Mouse (Mus musculus): Measurements from ENCODE around the gene P2rx4.

Gene P2rx4

DNA sequence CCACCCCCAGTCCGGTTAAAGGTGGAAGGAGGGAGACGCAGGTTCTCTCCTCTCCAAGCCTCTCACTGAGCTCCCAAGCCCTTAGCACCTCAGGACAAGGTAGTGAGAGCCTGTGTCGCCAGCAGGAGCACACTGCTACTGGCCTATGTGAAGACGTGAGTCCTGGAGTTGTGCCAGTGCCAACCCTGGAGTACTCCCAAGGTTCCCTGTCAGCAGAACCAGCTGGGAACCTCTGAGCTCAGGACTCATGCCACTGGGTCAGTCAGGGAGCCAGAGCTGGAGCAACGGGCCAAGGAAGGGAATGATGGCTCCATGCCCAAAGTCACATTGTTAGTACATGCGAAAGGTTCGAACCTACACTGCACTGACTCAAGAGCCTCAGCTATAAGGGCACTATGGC is 49.3 kb downstream of the P2rx4 start:
- DNase-seq (ENCODE audit: low read depth, low spot score): peak; percentile 76

DNA sequence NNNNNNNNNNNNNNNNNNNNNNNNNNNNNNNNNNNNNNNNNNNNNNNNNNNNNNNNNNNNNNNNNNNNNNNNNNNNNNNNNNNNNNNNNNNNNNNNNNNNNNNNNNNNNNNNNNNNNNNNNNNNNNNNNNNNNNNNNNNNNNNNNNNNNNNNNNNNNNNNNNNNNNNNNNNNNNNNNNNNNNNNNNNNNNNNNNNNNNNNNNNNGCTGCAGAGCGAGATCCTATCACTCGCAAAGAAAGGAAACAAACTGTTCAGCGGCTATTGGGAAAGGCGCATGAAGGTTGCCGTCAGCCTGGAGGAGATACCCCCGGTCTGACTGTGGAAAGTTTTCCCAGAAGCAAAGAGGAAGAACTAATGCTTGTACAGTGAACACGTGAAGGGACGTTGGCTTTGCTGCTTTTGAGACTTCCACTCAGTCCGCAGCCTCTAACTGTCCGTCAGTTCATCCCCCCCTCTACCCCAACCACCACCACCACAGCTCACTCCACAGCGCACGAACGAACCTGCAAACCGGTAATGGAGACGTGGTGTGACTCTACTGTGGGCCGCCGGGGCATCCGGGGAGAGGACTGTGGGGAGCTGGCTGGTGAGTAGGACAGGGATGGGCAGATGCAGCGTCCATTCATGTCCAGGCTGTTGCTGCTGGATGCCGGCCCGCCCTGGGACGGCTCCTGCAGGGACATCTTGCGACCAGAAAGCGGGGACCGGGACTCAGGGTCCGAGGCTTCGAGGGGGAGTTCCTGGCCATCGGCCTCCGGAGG is 56.1 kb downstream of the P2rx4 start:
- no peak for DNase-seq (ENCODE audit: low read depth, low spot score)

DNA sequence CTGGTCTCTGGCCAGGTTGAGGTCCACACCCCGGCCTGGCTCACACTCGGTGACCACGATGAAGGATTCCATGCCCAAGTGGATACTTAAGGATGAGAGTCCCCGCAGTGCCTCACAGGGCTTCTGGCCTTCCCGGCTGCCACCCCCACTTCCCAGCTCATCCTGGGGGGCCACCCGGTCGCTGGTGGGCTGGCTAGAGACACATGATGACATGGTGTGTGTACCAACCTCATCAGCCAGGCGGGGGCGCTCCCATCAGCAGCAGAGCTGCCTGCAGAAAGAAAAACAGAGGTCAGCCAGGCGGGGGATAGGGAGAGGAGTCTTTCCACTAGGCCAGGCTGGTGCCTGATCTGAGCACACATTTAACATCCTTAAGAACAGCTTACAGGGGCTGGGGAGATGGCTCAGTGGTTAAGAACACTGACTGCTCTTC is 56.7 kb downstream of the P2rx4 start:
- DNase-seq (ENCODE audit: low read depth, low spot score): peak; percentile 67

DNA sequence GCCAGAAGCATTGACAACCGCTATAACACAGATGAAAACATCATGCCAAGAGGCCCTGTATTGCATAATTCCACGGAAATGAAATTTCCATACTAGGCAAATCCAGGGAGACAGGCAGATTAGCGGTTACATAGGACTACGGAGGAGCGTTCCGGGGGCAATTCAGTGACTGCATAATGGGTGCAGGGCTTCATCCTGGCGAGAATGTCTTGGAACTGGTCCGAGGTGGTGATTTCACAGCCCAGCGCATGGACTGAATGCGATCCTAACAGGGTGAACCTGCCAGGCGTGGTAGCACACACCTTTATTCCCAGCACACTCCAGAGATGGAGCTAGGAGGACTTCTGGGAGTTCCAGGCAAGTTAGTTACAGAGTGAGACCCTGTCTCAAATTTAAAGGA is 59.9 kb downstream of the P2rx4 start:
- no peak for DNase-seq (ENCODE audit: low read depth, low spot score)

DNA sequence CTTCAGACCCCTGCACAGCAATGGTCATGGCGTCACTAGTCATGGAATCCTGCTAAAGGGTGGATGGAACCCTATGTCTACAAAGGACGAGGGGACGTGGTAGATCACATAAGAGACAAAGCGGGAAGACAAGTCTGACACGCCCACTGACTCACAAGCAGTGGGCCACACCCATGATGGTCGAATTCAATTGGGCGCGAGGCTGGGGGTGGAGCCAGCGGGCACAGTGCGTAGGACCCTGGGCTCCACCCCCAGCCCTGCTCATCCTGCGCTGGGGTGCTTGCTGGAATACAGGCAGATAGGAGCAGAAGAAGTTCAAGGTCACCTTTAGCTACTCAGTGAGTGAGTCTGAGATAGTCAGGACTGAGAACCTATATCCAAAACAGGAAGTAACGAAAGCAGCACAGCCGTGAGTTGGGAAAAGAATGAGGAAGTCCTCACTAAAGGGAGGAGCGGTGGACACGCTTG is 61.8 kb downstream of the P2rx4 start:
- no peak for DNase-seq (ENCODE audit: low read depth, low spot score)

DNA sequence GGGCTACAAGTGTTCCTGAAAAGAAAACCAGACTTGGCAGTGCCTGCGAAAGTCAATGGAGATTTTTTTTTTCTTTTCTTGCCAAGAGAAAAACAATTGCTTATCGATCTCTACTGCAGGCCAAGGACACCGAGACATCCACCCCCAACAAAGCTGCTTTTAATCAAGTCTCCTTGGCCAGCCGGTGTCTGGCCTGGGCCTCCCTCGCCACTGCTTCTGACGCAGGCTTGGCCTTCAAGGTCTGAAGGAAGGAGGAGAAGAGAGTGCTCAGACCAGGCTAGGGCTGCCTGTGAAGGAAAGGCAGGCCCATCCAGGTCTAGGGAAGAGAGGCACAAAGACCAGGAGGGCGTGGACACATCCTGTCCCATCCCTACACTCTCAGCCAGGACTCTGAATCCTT is 63.0 kb downstream of the P2rx4 start:
- DNase-seq (ENCODE audit: low read depth, low spot score): peak; percentile 45

DNA sequence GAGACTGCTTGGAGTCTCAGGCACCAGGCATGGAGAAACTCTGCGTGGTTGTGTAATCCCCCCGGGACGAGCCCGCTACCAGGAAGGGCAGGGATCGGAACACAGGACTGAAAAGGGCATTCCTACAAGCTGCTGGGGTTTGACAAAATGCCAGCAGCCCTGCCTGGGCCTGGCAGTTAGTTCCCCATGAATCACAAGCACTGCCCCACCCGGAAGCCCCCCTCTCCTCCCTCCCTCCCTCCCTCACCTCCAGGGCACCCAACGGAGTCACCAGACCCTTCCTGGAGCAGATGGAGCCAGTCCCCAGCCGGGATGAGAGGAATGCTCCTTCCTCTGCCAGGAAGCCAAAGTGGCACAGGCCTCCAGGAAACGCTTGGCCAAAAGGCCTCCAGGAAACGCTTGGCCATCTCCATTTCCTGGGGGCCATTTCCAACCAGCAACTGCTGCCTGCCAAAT is 63.5 kb downstream of the P2rx4 start:
- peak; percentile 99 for DNase-seq (ENCODE audit: low read depth, low spot score)

DNA sequence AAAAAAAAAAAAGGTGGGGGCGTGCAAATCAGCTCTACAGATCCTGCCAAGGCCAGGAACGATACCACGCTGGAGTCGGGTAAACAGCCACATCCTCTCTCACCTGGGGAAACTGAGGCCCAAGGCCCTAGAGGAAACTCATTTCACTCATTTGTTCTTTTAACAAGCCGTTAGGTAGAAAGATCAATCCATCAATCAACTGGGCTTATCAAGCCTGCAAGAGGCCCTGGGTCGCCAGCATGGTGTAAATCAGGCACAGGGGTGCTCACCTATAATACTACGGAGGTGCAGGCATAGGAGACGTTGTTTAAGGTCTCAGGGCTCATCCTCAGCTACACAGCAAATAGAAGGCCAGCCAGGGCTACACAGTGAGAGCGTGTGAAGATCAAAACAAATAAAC is 64.1 kb downstream of the P2rx4 start:
- DNase-seq (ENCODE audit: low read depth, low spot score): no peak

DNA sequence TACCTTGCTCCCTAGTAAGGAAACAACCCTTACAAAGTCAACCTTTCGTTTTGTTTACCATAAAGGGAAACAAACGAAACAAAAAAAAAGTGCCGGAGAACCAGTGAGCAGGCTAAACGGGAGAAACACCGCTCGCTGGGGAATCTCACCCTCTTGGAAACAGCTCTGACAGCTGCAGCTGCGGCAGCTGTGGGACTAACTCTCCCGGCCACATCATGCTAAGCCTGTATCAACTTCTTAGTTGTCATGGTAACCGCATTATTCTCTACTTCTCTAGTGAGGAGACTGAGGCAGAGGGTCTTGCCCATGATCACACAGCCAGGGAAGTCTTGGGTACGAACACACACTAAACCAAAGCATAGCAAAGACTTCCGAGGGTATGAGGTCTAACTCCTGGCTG is 66.4 kb downstream of the P2rx4 start:
- DNase-seq (ENCODE audit: low read depth, low spot score): peak; percentile 52

DNA sequence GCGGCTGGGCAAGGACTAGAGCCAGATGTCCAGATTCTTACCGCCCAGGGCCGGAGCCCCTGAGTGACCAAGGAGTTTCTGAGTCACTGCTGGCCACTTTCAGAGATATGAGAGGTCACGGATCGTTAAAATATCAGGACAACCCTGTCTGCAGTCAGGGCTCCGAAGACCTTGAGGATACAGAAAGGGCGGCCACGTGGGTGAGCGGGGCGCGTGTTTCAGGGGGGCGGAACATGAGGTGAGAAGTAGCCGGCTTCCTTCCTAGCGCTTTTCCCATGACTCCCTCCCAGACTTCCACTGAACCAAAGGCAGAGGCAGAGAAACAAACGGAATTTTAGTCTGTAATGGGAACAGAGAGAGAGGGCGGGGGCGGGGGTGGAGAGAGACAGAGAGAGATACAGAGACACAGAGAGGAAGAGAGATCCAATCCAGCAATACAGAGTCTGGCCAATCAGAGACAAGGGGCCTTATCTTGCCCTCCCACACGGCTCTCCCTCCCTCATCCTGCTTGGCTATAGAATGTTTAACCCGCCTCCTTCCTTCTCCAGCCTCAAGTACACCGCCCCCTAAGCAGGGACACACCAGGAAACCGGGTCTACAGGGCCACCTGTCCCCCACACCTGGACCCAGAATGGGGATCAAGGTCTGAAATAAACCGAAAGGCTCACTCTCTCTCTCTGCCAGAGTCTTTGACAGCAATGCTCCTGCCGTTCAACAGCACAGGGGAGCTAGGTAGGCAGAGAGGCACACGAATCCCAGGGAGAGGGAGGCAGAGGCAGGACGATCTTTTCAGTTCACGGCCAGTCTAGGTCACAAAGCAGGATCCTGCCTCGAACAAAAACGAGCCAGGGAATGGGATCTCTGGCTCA is 67.6 kb downstream of the P2rx4 start:
- peak; percentile 93 for DNase-seq (ENCODE audit: low read depth, low spot score)

DNA sequence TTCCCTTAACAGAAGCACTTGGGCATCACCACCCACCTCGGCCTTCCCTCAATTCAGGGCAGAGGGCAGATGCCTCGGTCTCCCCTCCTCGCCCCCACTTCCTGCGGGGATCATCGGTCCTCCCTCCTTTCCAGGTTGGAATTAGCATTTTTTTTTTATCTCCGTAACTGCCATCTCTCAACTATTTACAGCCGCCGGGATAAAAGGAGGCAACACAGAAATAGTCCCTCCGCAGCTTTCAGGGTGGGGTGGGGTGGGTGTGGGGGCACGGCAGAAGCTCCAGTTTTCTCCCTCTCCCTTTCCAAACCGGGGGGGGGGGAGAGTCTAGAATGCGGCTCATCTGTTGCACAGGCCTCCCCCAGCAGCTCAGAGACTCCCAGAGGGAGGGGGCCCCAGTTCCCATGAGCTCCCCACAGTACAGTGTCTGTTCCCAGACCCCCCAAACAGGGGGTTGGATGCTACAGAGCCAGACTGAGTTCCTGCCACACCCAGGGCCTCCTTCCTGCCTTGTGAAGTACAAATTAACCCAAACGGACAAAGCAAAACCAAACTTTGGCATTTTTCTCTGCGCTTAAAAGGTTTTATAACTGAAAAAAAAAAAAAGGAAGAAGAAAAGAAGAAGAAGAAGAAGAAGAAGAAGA is 68.4 kb downstream of the P2rx4 start:
- peak; percentile 72 for DNase-seq (ENCODE audit: low read depth, low spot score)

DNA sequence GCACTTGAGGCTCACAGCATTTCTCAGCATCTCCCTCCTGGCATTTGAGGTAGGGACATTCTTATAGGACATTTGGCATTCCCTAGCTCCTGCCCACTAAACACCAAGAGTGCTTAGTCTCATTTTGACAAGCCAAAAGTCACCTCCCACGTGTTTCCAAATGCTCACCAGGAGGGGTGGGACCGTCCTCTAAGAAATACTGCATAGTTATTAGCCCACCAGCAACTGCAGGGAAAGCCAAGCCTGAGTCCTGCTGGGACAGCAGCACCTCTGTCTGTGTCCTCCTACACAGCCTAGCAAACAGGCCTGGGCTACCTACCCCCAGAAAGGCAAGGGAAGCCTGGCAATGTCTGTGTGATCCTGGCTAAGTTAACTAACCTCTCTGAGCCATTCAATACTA is 70.0 kb downstream of the P2rx4 start:
- peak; percentile 83 for DNase-seq (ENCODE audit: low read depth, low spot score)

DNA sequence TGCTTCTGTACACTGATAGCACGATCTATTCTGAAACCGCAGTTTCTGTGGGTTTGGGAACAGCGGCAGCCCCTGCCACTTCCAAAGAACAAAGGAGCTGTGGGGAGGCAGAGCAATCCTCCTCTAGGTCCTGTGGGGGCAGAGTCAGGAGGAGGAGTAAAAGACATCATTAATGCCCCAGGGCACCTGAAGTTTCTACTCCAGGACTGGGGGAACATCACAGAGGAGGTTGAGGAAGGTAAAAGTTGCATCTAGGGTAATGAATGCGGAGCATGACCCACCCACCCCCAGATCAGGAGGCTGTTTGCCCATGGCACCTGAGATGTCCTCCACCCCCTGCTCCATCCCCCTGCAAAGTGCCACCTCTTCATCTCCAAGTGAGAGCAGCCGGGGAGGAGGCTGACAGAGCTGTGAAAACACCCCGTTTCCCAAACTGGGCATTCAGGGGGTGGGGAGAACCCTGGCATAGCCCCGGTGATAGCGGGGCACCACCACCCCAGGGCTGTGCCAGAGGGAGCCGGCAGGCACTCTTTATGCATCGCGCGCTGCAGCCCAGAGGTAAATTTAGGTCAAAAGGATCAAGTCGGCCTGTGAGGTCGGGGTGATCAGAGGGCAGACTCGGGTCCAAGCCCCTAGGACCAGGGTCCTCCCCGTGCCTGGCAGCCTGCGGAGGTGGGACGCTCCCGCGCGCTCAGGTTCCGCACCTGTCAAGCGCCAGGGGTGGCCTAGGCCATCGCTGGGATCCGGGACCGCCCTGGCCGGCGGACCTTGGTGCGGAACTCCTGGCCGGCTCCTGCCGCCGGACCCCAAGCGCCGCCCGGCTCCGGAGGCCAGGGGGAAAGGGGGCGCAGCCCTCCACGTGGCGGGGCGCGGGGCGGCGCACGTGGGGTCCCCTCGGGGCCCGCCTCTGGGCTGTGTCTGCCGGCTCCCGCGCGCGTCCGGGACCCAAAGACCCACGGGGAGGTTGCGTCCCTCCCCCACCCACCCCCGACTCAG is 71.2 kb downstream of the P2rx4 start:
- DNase-seq (ENCODE audit: low read depth, low spot score): peak; percentile 74

Data from brain, adult 2 months (tissue).